Mouse (Mus musculus) cerebellum, adult 11 months (tissue): ENCODE measurements around the gene Tbl1xr1.

Source experiments
- DNase-seq: peaks from one replicate; pipeline ENCODE4 v3.0.0; 2022

Tbl1xr1 gene

GRCm38 (mm10) chr3:22223023-22223422 is 146.6 kb downstream of the Tbl1xr1 start:
- DNase-seq: no peak

GRCm38 (mm10) chr3:22228052-22228451 is 151.6 kb downstream of the Tbl1xr1 start:
- DNase-seq: no peak

GRCm38 (mm10) chr3:22230635-22231034 is 154.2 kb downstream of the Tbl1xr1 start:
- DNase-seq: no peak

GRCm38 (mm10) chr3:22238106-22238900 is 161.9 kb downstream of the Tbl1xr1 start:
- DNase-seq: no peak
